Mouse (Mus musculus) T-cell, adult 66 days (primary cell): Measurements from ENCODE around the gene Apol7a. TPM values are rescaled to one million over a fixed set of nuclear protein-coding genes. Genes with fewer than 3 reads are reported as not detected.

Experiments
- total RNA-seq, 2 experiments: library from RNA; stranded (reverse); gene quantifications; 3 replicates in 1 of 2; 4 replicates in 1 of 2; pipeline ENCODE4 v1.2.4; 2023

The Apol7a gene
- not detected for total RNA-seq

GRCm38 (mm10) chr15:77399027-77399426 lies at the start of gene Apol7a:
Gene Apol7a, minus strand, starts transcription at chr15:77399110.

GRCm38 (mm10) chr15:77447392-77447791 lies 48.5 kb upstream of the Apol7a start, which contains the start of gene Apol7b:
Gene Apol7b, minus strand, starts transcription at chr15:77447492.

GRCm38 (mm10) chr15:77411035-77411434 lies 12.1 kb upstream of the Apol7a start, which contains the start of gene Apol9a:
Gene Apol9a, minus strand, starts transcription at chr15:77411135.

Other genes starting within 250 kb of the Apol7a start
- 1 to 10 TPM in 1 of 2 experiments, not detected in 1; 1.4 TPM for gene Rbfox2, start 92.1 kb downstream of the Apol7a start, total RNA-seq
- gene Apol9a, start 12.0 kb upstream of the Apol7a start, total RNA-seq, result 1 to 10 TPM in 1 of 2 experiments, not detected in 1; 1.3 TPM
- 1 to 10 TPM; 2.4 to 3.2 TPM for gene Apol7b, start 48.4 kb upstream of the Apol7a start, total RNA-seq
- gene Apol10a, start 77.9 kb upstream of the Apol7a start, total RNA-seq, result not detected
- gene Apol11a, start 109.2 kb upstream of the Apol7a start, total RNA-seq, result 1 to 10 TPM; 2.4 to 3.0 TPM
- 1 to 10 TPM in 1 of 2 experiments, under 1 TPM in 1; 0.96 to 1.4 TPM for gene Apol7c, start 134.2 kb upstream of the Apol7a start, total RNA-seq
- not detected for gene 1700025B11Rik, start 162.8 kb upstream of the Apol7a start, total RNA-seq
- 1 to 10 TPM; 1.6 to 3.2 TPM for gene Apol10b, start 197.0 kb upstream of the Apol7a start, total RNA-seq
- not detected for gene Gm36245, start 200.1 kb upstream of the Apol7a start, total RNA-seq
- 10 to 100 TPM in 1 of 2 experiments, 1 to 10 TPM in 1; 7.8 to 10.7 TPM for gene Apol11b, start 244.2 kb upstream of the Apol7a start, total RNA-seq